Mouse (Mus musculus): Measurements from ENCODE around the gene Atp6v1fnb. TPM values are rescaled to one million over a fixed set of nuclear protein-coding genes. Genes with fewer than 3 reads are reported as not detected.

Gene Atp6v1fnb
- polyA plus RNA-seq, 1 experiment: not detected

DNA sequence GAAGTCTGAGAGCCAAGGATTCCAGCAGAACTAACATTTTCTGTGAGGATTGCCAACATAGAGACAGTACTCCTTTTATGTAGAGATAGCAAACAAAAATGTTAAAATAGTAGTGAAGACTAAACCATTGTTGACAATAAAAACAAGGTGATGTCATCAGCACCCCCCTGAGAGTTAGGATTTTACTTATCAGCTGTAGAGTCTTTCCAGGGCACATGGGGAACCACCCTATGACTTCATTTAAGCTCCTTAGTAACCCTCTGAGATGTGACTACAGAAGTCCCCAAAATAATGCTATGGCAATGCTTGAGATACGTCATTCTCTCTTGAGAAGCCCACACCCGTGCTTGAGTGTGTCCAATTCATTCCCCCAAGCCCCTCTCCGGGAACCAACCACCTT lies 7.8 kb upstream of the Atp6v1fnb start:
- no peak overlapping the region for H3K4me3 ChIP-seq (ENCODE audit: extremely low read depth, insufficient read depth, insufficient read length)
- H3K36me3 ChIP-seq (ENCODE audit: control insufficient read depth, insufficient read depth, low read length): no peaks in the 10 kb centered on the region
- H3K27ac ChIP-seq (ENCODE audit: insufficient read depth, low read length): no peak overlapping the region
- TF ChIP-seq POLR2A (IDR thresholded peaks at IDR 0.05; ENCODE audit: low read depth, low read length) (no peak), CTCF (IDR thresholded peaks at IDR 0.05; ENCODE audit: extremely low read depth, insufficient read depth, insufficient read length, insufficient replicate concordance) (no peak)
- H3K4me1 ChIP-seq (ENCODE audit: control insufficient read depth, insufficient read depth, insufficient read length): 0 out of 2 replicates have a peak, but pooled peaks cover 2% of the 10 kb centered on the region
- WGBS: 78% methylated on average over 3 of the region's 3 CpGs
- no peak for DNase-seq (ENCODE audit: low read depth in 1 of 2, low spot score in 2 of 2)
- H3K27me3 ChIP-seq (ENCODE audit: control insufficient read depth, insufficient read depth, low read length): no peaks in the 10 kb centered on the region

GRCm38 (mm10) chr6:29467583-29468354 lies 3.5 kb upstream of the Atp6v1fnb start, which contains the start of gene Atp6v1f:
Gene Atp6v1f, plus strand, starts transcription at chr6:29467718.
- DNase-seq (ENCODE audit: low read depth in 1 of 2, low spot score in 2 of 2): peak; percentile 90 to 91
- TF ChIP-seq CTCF (IDR thresholded peaks at IDR 0.05; ENCODE audit: extremely low read depth, insufficient read depth, insufficient read length, insufficient replicate concordance): no peak
- TF ChIP-seq POLR2A (IDR thresholded peaks at IDR 0.05; ENCODE audit: low read depth, low read length): peak; percentile 12; the same call in 1 of the 2 replicates
- Histone ChIP-seq H3K27me3 (ENCODE audit: control insufficient read depth, insufficient read depth, low read length) (no peaks in the 10 kb centered on the region), H3K4me1 (ENCODE audit: control insufficient read depth, insufficient read depth, insufficient read length) (peaks cover 8% of the 10 kb centered on the region; the same call in 1 of the 2 replicates), H3K4me3 (ENCODE audit: extremely low read depth, insufficient read depth, insufficient read length) (peak within 1 kb of the TSS; percentile 86), H3K36me3 (ENCODE audit: control insufficient read depth, insufficient read depth, low read length) (peaks cover 7% of the 10 kb centered on the region), H3K27ac (ENCODE audit: insufficient read depth, low read length) (peak within 1 kb of the TSS; percentile 84)
- WGBS: under 1% methylated on average over 39 of the region's 39 CpGs

GRCm38 (mm10) chr6:29468851-29469250 lies 2.4 kb upstream of the Atp6v1fnb start:
- WGBS: 92% methylated on average over 3 of the region's 3 CpGs
- TF ChIP-seq POLR2A (IDR thresholded peaks at IDR 0.05; ENCODE audit: low read depth, low read length) (no peak), CTCF (IDR thresholded peaks at IDR 0.05; ENCODE audit: extremely low read depth, insufficient read depth, insufficient read length, insufficient replicate concordance) (no peak)
- no peak for DNase-seq (ENCODE audit: low read depth in 1 of 2, low spot score in 2 of 2)
- H3K4me3 ChIP-seq (ENCODE audit: extremely low read depth, insufficient read depth, insufficient read length): no peak overlapping the region
- peaks cover 13% of the 10 kb centered on the region; the same call in 1 of the 2 replicates for H3K4me1 ChIP-seq (ENCODE audit: control insufficient read depth, insufficient read depth, insufficient read length)
- H3K27ac ChIP-seq (ENCODE audit: insufficient read depth, low read length): no peak overlapping the region
- H3K36me3 ChIP-seq (ENCODE audit: control insufficient read depth, insufficient read depth, low read length): peaks cover 7% of the 10 kb centered on the region
- H3K27me3 ChIP-seq (ENCODE audit: control insufficient read depth, insufficient read depth, low read length): no peaks in the 10 kb centered on the region

GRCm38 (mm10) chr6:29473941-29474691 lies 2.9 kb downstream of the Atp6v1fnb start:
- peak; percentile 39 to 66 for DNase-seq (ENCODE audit: low read depth in 1 of 2, low spot score in 2 of 2)
- 11% methylated on average over 33 of the region's 33 CpGs for WGBS
- no peak overlapping the region for H3K27ac ChIP-seq (ENCODE audit: insufficient read depth, low read length)

GRCm38 (mm10) chr6:29474736-29475135 lies 3.5 kb downstream of the Atp6v1fnb start:
- peaks cover 7% of the 10 kb centered on the region for H3K36me3 ChIP-seq (ENCODE audit: control insufficient read depth, insufficient read depth, low read length)
- peaks cover 12% of the 10 kb centered on the region; the same call in 1 of the 2 replicates for H3K4me1 ChIP-seq (ENCODE audit: control insufficient read depth, insufficient read depth, insufficient read length)
- 87% methylated on average over 2 of the region's 2 CpGs for WGBS
- H3K27me3 ChIP-seq (ENCODE audit: control insufficient read depth, insufficient read depth, low read length): no peaks in the 10 kb centered on the region
- TF ChIP-seq CTCF (IDR thresholded peaks at IDR 0.05; ENCODE audit: extremely low read depth, insufficient read depth, insufficient read length, insufficient replicate concordance) (no peak), POLR2A (IDR thresholded peaks at IDR 0.05; ENCODE audit: low read depth, low read length) (no peak)
- no peak overlapping the region for H3K27ac ChIP-seq (ENCODE audit: insufficient read depth, low read length)
- H3K4me3 ChIP-seq (ENCODE audit: extremely low read depth, insufficient read depth, insufficient read length): no peak overlapping the region
- DNase-seq (ENCODE audit: low read depth in 1 of 2, low spot score in 2 of 2): no peak

More at GRCm38 (mm10) chr6:29473941-29474691, 2.9 kb downstream of the Atp6v1fnb start:
- H3K27me3 ChIP-seq (ENCODE audit: control insufficient read depth, insufficient read depth, low read length): no peaks in the 10 kb centered on the region
- peaks cover 7% of the 10 kb centered on the region for H3K36me3 ChIP-seq (ENCODE audit: control insufficient read depth, insufficient read depth, low read length)
- peaks cover 12% of the 10 kb centered on the region; the same call in 1 of the 2 replicates for H3K4me1 ChIP-seq (ENCODE audit: control insufficient read depth, insufficient read depth, insufficient read length)
- peak overlapping the region; percentile 53 for H3K4me3 ChIP-seq (ENCODE audit: extremely low read depth, insufficient read depth, insufficient read length)
- TF ChIP-seq CTCF (IDR thresholded peaks at IDR 0.05; ENCODE audit: extremely low read depth, insufficient read depth, insufficient read length, insufficient replicate concordance): no peak
- no peak for TF ChIP-seq POLR2A (IDR thresholded peaks at IDR 0.05; ENCODE audit: low read depth, low read length)

GRCm38 (mm10) chr6:29482691-29483090 lies 11.5 kb downstream of the Atp6v1fnb start:
- Histone ChIP-seq H3K27me3 (ENCODE audit: control insufficient read depth, insufficient read depth, low read length) (no peaks in the 10 kb centered on the region), H3K4me3 (ENCODE audit: extremely low read depth, insufficient read depth, insufficient read length) (no peak overlapping the region), H3K36me3 (ENCODE audit: control insufficient read depth, insufficient read depth, low read length) (no peaks in the 10 kb centered on the region), H3K27ac (ENCODE audit: insufficient read depth, low read length) (no peak overlapping the region), H3K4me1 (ENCODE audit: control insufficient read depth, insufficient read depth, insufficient read length) (peaks cover 3% of the 10 kb centered on the region; the same call in 1 of the 2 replicates)
- DNase-seq (ENCODE audit: low read depth in 1 of 2, low spot score in 2 of 2): no peak
- TF ChIP-seq POLR2A (IDR thresholded peaks at IDR 0.05; ENCODE audit: low read depth, low read length) (no peak), CTCF (IDR thresholded peaks at IDR 0.05; ENCODE audit: extremely low read depth, insufficient read depth, insufficient read length, insufficient replicate concordance) (no peak)
- 94% methylated on average over 13 of the region's 13 CpGs for WGBS
